9 mouse cellular contexts compared by ENCODE assay signal in the genomic region with DNA sequence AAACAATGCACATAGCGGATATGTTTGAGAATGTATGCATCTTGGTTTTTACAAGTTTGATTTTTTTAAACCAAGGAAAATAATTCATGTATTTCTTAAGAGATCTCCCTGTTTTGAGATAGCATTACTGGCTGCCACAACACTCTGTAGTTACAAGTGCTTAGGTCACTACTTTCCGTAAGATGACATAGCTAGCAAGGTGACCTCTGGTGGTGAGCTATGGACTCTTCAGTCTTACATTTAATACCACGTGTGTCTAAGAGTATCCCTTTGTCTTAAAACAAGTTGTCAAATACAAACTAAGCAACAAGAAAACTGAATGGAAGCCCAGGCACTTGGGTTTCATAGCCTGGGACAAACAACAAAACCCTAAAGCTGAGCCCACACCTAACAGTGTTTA. TPM values are rescaled to one million over a fixed set of nuclear protein-coding genes. Genes with fewer than 3 reads are reported as not detected.
DNase-seq lines count a peak whose midpoint lies in the region; ATAC-seq lines count a peak whose summit lies in the region.
"Had no signal": no experiment of that assay in that cellular context is flagged by ENCODE, and none has a peak within 500 bp of the region (broad histone marks: within the 10 kb centered on the region; RNA-seq: fewer than 3 reads in every experiment).

No protein-coding gene starts in this region.

- H3K4me1 ChIP-seq in midbrain, embryonic 11.5 days (ENCODE audit: control insufficient read depth, insufficient read depth, low read length) = no peaks in the 10 kb centered on the region
- H3K4me1 ChIP-seq in midbrain, embryonic 10.5 days = no peaks in the 10 kb centered on the region
- no peaks in the 10 kb centered on the region for H3K4me1 ChIP-seq in embryonic facial prominence, embryonic 10.5 days
- no peaks in the 10 kb centered on the region for H3K4me1 ChIP-seq in hindbrain, embryonic 15.5 days (replicated peaks)
- H3K4me1 ChIP-seq: embryonic facial prominence, embryonic 13.5 days had no signal

- H3K9me3 ChIP-seq in midbrain, embryonic 11.5 days (ENCODE audit: control insufficient read depth, low read length) = no peaks in the 10 kb centered on the region
- H3K9me3 ChIP-seq in midbrain, embryonic 10.5 days (replicated peaks) = no peaks in the 10 kb centered on the region
- H3K9me3 ChIP-seq in embryonic facial prominence, embryonic 10.5 days = no peaks in the 10 kb centered on the region
- H3K9me3 ChIP-seq in hindbrain, embryonic 15.5 days = no peaks in the 10 kb centered on the region
- H3K9me3 ChIP-seq: embryonic facial prominence, embryonic 13.5 days had no signal

- WGBS in midbrain, embryonic 11.5 days = 65% methylated on average over 3 of the region's 3 CpGs
- WGBS in midbrain, embryonic 10.5 days = 69% methylated on average over 3 of the region's 3 CpGs
- 66% methylated on average over 3 of the region's 3 CpGs for WGBS in embryonic facial prominence, embryonic 10.5 days
- 49% methylated on average over 3 of the region's 3 CpGs for WGBS in hindbrain, embryonic 15.5 days

- DNase-seq in midbrain, embryonic 11.5 days (ENCODE audit: low spot score, missing footprints) = no peak
- no peak for DNase-seq in midbrain, embryonic 10.5 days (ENCODE audit: low spot score)
- peak; percentile 23 for DNase-seq in embryonic facial prominence, embryonic 10.5 days (ENCODE audit: low spot score)
- DNase-seq in lung, postnatal 14 days = peak; percentile 60
- no peak for DNase-seq in spleen, adult 12 weeks (ENCODE audit: low spot score)
- no peak for DNase-seq in thymus, postnatal 25 days
- no peak for DNase-seq in layer of hippocampus, adult 9-10 months (ENCODE audit: low spot score)

- H3K36me3 ChIP-seq in midbrain, embryonic 11.5 days (ENCODE audit: control insufficient read depth, insufficient read depth, low read length) = no peaks in the 10 kb centered on the region; the same call in 1 of the 2 replicates
- peaks cover 90% of the 10 kb centered on the region for H3K36me3 ChIP-seq in midbrain, embryonic 10.5 days
- H3K36me3 ChIP-seq in embryonic facial prominence, embryonic 10.5 days (replicated peaks) = peaks cover 90% of the 10 kb centered on the region
- H3K36me3 ChIP-seq in hindbrain, embryonic 15.5 days = peaks cover 60% of the 10 kb centered on the region

- no peak overlapping the region for H3K4me2 ChIP-seq in midbrain, embryonic 11.5 days
- no peak overlapping the region for H3K4me2 ChIP-seq in hindbrain, embryonic 15.5 days
- H3K4me2 ChIP-seq: embryonic facial prominence, embryonic 13.5 days had no signal

- H3K4me3 ChIP-seq in midbrain, embryonic 11.5 days (ENCODE audit: low read depth, low read length) = no peak overlapping the region
- no peak overlapping the region for H3K4me3 ChIP-seq in midbrain, embryonic 10.5 days
- H3K4me3 ChIP-seq in embryonic facial prominence, embryonic 10.5 days = no peak overlapping the region
- H3K4me3 ChIP-seq in hindbrain, embryonic 15.5 days = no peak overlapping the region
- H3K4me3 ChIP-seq: embryonic facial prominence, embryonic 13.5 days had no signal

- H3K27ac ChIP-seq in midbrain, embryonic 11.5 days (ENCODE audit: low read depth, low read length) = no peak overlapping the region
- no peak overlapping the region for H3K27ac ChIP-seq in midbrain, embryonic 10.5 days (replicated peaks)
- peak overlapping the region; percentile 19; the same call in 1 of the 2 replicates for H3K27ac ChIP-seq in embryonic facial prominence, embryonic 10.5 days (replicated peaks)
- H3K27ac ChIP-seq in hindbrain, embryonic 15.5 days (replicated peaks) = no peak overlapping the region
- H3K27ac ChIP-seq: embryonic facial prominence, embryonic 13.5 days had no signal

- no peak overlapping the region for H3K9ac ChIP-seq in midbrain, embryonic 11.5 days (ENCODE audit: low read length)
- H3K9ac ChIP-seq in hindbrain, embryonic 15.5 days = no peak overlapping the region
- H3K9ac ChIP-seq: embryonic facial prominence, embryonic 13.5 days had no signal

- ATAC-seq in midbrain, embryonic 11.5 days (ENCODE audit: low FRiP score) = peak; percentile 74; the same call in 1 of the 2 replicates
- ATAC-seq in hindbrain, embryonic 15.5 days (ENCODE audit: low FRiP score, low read depth) = peak; percentile 89

- no peaks in the 10 kb centered on the region for H3K27me3 ChIP-seq in midbrain, embryonic 11.5 days (ENCODE audit: control insufficient read depth, insufficient read depth, low read length)
- H3K27me3 ChIP-seq in midbrain, embryonic 10.5 days (ENCODE audit: low read depth, poor library complexity, severe bottlenecking) = no peaks in the 10 kb centered on the region
- H3K27me3 ChIP-seq in embryonic facial prominence, embryonic 10.5 days (replicated peaks; ENCODE audit: low read depth, poor library complexity, severe bottlenecking) = no peaks in the 10 kb centered on the region
- no peaks in the 10 kb centered on the region for H3K27me3 ChIP-seq in hindbrain, embryonic 15.5 days
- H3K27me3 ChIP-seq: embryonic facial prominence, embryonic 13.5 days had no signal

RNA-seq across cellular contexts. Expression of a gene that starts 22.8 kb away (rescaled TPM):
- polyA plus RNA-seq in midbrain, embryonic 11.5 days (2014; fragmentation: Nextera tagmentation; extraction: Ambion mirVana) = 31.5 and 34.5 TPM in 2 replicates
- 24.8 and 26.8 TPM in 2 replicates for polyA plus RNA-seq in midbrain, embryonic 10.5 days (2016; fragmentation: Nextera tagmentation; extraction: Ambion mirVana)
- polyA plus RNA-seq in embryonic facial prominence, embryonic 10.5 days (2016; fragmentation: Nextera tagmentation; extraction: Ambion mirVana) = 24.3 and 24.9 TPM in 2 replicates
- 16.7 and 18.0 TPM in 2 replicates for polyA plus RNA-seq in hindbrain, embryonic 15.5 days (2015; fragmentation: Nextera tagmentation; extraction: Ambion mirVana)

Comparison
In these comparisons a context has a peak if more than half of its experiments do, and no peak if none do; other contexts are left out.
1. DNase-seq: peak in embryonic facial prominence, embryonic 10.5 days (single experiment) and lung, postnatal 14 days (single experiment); none in midbrain, embryonic 11.5 days (single experiment), midbrain, embryonic 10.5 days (single experiment), spleen, adult 12 weeks (single experiment), thymus, postnatal 25 days (single experiment) and layer of hippocampus, adult 9-10 months (single experiment).